Mouse (Mus musculus) hindbrain, embryonic 12.5 days (tissue): ENCODE measurements around the gene Slc25a31. TPM values are rescaled to one million over a fixed set of nuclear protein-coding genes. Genes with fewer than 3 reads are reported as not detected.

ENCODE experiments used
- ATAC-seq: fragments of 200-750 bp; cut with Nextera tagmentation; 2 replicates; pipeline ENCODE4 v1.8.0; 2017; ENCODE audit warnings: moderate TSS enrichment; ENCODE audit not compliant: low FRiP score
- H3K27ac ChIP-seq: fragments of 300-500 bp; sonication (generic); 2 replicates; pipeline ENCODE4 v1.5.1; 2016; ENCODE audit warnings: mild to moderate bottlenecking
- H3K27me3 ChIP-seq: fragments of 300-500 bp; sonication (generic); 2 replicates; pipeline ENCODE4 v1.6.1; 2016; ENCODE audit warnings: mild to moderate bottlenecking
- H3K36me3 ChIP-seq: fragments of 300-500 bp; sonication (generic); 2 replicates; pipeline ENCODE4 v1.6.1; 2016; ENCODE audit warnings: mild to moderate bottlenecking
- H3K4me1 ChIP-seq: fragments of 300-500 bp; sonication (generic); 2 replicates; pipeline ENCODE4 v1.6.1; 2016
- H3K4me2 ChIP-seq: fragments of 300-500 bp; sonication (generic); replicated peaks from 2 replicates; pipeline ENCODE4 v1.6.1; 2016; ENCODE audit warnings: mild to moderate bottlenecking
- H3K4me3 ChIP-seq: fragments of 300-500 bp; sonication (generic); 2 replicates; pipeline ENCODE4 v1.5.1; 2016; ENCODE audit warnings: mild to moderate bottlenecking
- H3K9ac ChIP-seq: fragments of 300-500 bp; sonication (generic); 2 replicates; pipeline ENCODE4 v1.6.1; 2016; ENCODE audit warnings: mild to moderate bottlenecking, moderate library complexity
- H3K9me3 ChIP-seq: fragments of 300-500 bp; sonication (generic); replicated peaks from 2 replicates; pipeline ENCODE4 v1.6.1; 2016; ENCODE audit warnings: mild to moderate bottlenecking
- WGBS: fragments of 180-500 bp; shearing (Covaris S2); methylation state at CpG from one replicate; pipeline ENCODE4 v1.1.7; 2016; 5-methylcytosine and 5-hydroxymethylcytosine counted together
- polyA plus RNA-seq: library from polyadenylated mRNA; unstranded; fragments of >200 nt; fragmentation: Nextera tagmentation; extraction: Ambion mirVana; gene quantifications from 2 replicates; pipeline ENCODE4 v1.2.1, GENCODE M21; 2016

The Slc25a31 gene
- polyA plus RNA-seq, 1 experiment from 2014 or later, result 0.39 TPM

DNA sequence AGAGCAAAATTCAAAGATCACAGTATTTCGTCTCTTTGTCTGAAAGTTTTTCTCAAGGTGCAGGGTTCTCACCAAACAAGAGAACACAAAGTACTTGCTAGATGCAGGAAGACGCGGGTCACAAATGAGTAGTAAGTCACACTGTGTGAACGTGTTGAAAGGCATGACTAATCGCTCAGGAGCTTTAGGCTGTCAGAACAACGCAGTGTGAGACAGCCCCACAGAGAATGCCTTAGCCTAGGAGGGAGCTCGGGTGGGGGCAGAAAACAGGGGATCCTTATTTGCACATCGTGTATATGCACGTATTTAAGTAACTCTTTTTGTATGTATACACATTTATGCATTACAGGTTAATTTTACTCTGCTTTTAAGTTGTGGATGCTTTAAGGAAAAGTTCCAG is 21.8 kb upstream of the Slc25a31 start:
- peak overlapping the region; percentile 24; the same call in 1 of the 2 replicates for H3K4me2 ChIP-seq
- no peaks in the 10 kb centered on the region for H3K9me3 ChIP-seq
- H3K4me3 ChIP-seq, result no peak overlapping the region
- H3K27me3 ChIP-seq, result no peaks in the 10 kb centered on the region
- ATAC-seq, result peak; percentile 75
- H3K27ac ChIP-seq, result peak overlapping the region; percentile 35; the same call in 1 of the 2 replicates
- H3K4me1 ChIP-seq, result peaks cover 25% of the 10 kb centered on the region
- H3K9ac ChIP-seq, result no peak overlapping the region
- 14% methylated on average over 9 of the region's 9 CpGs for WGBS
- no peaks in the 10 kb centered on the region for H3K36me3 ChIP-seq

DNA sequence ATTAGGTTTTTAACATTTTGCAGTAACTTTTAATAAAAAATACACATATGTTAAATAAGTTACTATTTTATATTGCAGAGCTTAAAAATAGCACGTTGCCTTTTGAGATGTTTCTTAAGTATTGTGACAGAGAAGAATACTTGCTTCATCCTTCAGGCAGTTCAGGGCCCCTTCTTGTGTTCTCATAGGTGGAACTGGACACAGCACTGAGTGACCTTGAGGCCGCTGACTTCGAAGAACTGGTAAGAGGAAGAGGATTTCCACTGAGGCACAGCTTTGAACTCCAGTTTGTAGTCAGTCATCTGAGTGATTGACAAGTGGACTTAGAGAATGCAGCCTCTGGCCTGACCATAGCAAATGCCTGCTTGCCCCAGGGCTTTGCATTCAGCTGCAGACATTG is 21.1 kb upstream of the Slc25a31 start:
- no peak overlapping the region for H3K4me2 ChIP-seq
- H3K36me3 ChIP-seq, result no peaks in the 10 kb centered on the region
- H3K4me1 ChIP-seq, result peaks cover 23% of the 10 kb centered on the region
- no peak overlapping the region for H3K27ac ChIP-seq
- H3K27me3 ChIP-seq, result no peaks in the 10 kb centered on the region
- H3K9ac ChIP-seq, result no peak overlapping the region
- H3K9me3 ChIP-seq, result no peaks in the 10 kb centered on the region
- no peak overlapping the region for H3K4me3 ChIP-seq
- 46% methylated on average over 3 of the region's 3 CpGs for WGBS
- no peak for ATAC-seq

DNA sequence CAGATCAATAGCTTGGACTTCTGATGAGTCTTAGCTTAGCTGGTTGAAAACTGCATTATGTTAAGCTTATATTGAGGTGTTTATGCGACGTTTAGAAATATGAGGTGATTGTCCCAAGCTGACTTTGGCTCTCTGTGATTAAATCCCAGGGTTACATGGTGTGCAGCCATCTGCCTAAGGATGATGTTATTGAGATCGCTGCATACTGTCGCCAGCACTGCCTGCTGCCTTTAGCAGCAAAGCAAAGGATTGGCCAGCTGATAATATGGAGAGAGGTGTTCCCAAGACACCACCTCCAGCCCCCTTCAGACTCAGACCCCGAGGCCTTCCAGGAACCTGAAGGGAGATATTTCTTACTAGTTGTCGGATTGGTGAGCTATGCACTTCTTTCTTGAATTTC is 17.1 kb upstream of the Slc25a31 start:
- H3K27ac ChIP-seq, result no peak overlapping the region
- no peak for ATAC-seq
- no peak overlapping the region for H3K4me3 ChIP-seq
- 90% methylated on average over 6 of the region's 6 CpGs for WGBS
- H3K4me1 ChIP-seq, result peaks cover 11% of the 10 kb centered on the region
- no peaks in the 10 kb centered on the region for H3K9me3 ChIP-seq
- no peaks in the 10 kb centered on the region for H3K27me3 ChIP-seq
- no peak overlapping the region for H3K9ac ChIP-seq
- peaks cover 3% of the 10 kb centered on the region for H3K36me3 ChIP-seq
- no peak overlapping the region for H3K4me2 ChIP-seq

DNA sequence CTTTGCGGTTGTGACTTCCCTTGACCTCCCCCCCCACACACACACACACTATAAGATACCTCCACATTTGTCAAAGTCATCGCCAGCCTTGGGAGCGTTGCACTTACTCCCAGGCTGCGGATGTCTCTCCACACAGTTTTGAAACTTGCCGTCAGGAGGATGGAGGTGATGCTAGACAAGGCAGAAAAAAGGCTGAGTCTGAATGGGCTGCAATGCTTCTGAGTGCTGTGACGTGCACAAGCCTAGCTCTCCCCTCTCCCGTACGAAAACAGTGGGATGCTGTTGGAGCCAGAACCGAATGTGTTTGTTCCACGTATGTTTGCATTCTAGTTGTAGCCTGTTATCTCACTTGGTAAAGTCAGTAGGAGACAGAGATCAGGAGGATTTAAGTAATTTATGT is 15.2 kb upstream of the Slc25a31 start:
- no peaks in the 10 kb centered on the region for H3K27me3 ChIP-seq

DNA sequence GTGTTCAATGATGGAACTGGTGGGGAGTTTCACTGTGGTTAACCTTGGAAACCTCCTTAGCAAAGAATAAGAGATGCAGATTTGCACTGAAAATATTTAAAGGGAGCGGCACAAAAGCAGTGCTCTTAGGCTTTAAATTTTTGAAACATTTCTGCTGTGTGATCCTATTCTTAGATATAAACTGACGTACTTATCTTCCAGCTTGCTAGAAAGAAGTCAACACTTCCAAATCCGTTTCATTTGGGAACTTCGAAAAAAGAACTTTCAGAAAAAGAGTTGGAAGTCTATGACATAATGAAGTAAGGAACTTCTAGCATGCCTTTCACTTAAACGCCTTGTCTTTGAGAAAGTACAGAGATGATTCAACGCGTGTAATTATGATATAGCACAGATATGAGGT is 14.7 kb upstream of the Slc25a31 start:
- no peak overlapping the region for H3K9ac ChIP-seq
- no peaks in the 10 kb centered on the region for H3K4me1 ChIP-seq
- H3K27ac ChIP-seq, result no peak overlapping the region
- WGBS, result 90% methylated on average over 7 of the region's 7 CpGs
- no peak overlapping the region for H3K4me3 ChIP-seq
- no peaks in the 10 kb centered on the region for H3K27me3 ChIP-seq
- no peak for ATAC-seq
- no peaks in the 10 kb centered on the region for H3K9me3 ChIP-seq
- peaks cover 7% of the 10 kb centered on the region for H3K36me3 ChIP-seq
- no peak overlapping the region for H3K4me2 ChIP-seq

More for the DNA sequence above, 15.2 kb upstream of the Slc25a31 start:
- H3K9me3 ChIP-seq, result no peaks in the 10 kb centered on the region
- no peaks in the 10 kb centered on the region for H3K4me1 ChIP-seq
- 84% methylated on average over 10 of the region's 10 CpGs for WGBS
- H3K4me3 ChIP-seq, result no peak overlapping the region
- peaks cover 7% of the 10 kb centered on the region for H3K36me3 ChIP-seq
- H3K4me2 ChIP-seq, result no peak overlapping the region
- no peak overlapping the region for H3K27ac ChIP-seq
- no peak overlapping the region for H3K9ac ChIP-seq
- ATAC-seq, result no peak

DNA sequence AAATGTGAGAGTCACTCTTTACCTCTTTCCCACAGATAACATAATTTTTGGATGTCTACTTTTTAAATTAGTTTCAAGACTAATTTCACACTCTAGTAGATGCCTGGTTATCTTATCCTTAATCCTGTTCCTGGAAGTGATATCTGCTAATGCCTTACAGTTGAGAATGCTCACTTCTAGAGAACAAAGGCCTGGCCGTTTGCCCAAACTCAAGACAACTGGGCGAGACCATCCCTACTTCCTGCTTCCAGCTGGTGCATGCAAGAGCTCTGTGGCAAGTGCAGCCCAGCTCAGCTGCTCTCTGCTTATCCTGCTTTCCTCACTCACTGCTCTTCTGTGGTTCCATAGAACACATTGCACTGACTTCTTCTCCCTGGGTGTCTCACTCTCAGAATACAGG is 14.2 kb upstream of the Slc25a31 start:
- 76% methylated on average over 2 of the region's 2 CpGs for WGBS
- no peak overlapping the region for H3K4me2 ChIP-seq

DNA sequence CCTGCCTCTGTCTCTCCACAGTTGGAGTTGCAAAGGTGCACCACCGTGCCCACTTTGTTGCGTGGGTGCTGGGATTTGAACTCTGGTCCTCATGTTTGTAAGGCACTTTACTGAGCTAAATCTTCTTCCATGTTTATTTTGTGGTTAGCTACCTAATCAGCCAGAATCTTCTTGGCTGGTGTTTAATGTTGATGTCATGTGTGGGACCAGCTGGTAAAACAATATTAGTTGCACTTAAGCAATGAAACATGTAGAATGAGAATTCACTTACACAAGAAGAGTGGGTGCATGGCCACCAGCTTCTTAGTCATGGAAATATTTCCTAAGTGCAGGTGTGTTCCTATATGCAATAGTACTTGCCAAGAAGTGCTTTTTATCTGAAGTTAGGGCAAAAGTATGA is 13.5 kb upstream of the Slc25a31 start:
- Histone ChIP-seq H3K27ac (no peak overlapping the region), H3K4me1 (no peaks in the 10 kb centered on the region), H3K27me3 (no peaks in the 10 kb centered on the region), H3K9ac (no peak overlapping the region), H3K4me3 (no peak overlapping the region), H3K9me3 (no peaks in the 10 kb centered on the region), H3K36me3 (peaks cover 17% of the 10 kb centered on the region), H3K4me2 (no peak overlapping the region)
- 95% methylated on average over 2 of the region's 2 CpGs for WGBS
- no peak for ATAC-seq

More for the DNA sequence above, 14.2 kb upstream of the Slc25a31 start:
- ATAC-seq, result no peak
- H3K4me3 ChIP-seq, result no peak overlapping the region
- H3K27ac ChIP-seq, result no peak overlapping the region
- H3K36me3 ChIP-seq, result peaks cover 10% of the 10 kb centered on the region
- H3K9ac ChIP-seq, result no peak overlapping the region
- H3K4me1 ChIP-seq, result no peaks in the 10 kb centered on the region
- no peaks in the 10 kb centered on the region for H3K27me3 ChIP-seq
- H3K9me3 ChIP-seq, result no peaks in the 10 kb centered on the region

DNA sequence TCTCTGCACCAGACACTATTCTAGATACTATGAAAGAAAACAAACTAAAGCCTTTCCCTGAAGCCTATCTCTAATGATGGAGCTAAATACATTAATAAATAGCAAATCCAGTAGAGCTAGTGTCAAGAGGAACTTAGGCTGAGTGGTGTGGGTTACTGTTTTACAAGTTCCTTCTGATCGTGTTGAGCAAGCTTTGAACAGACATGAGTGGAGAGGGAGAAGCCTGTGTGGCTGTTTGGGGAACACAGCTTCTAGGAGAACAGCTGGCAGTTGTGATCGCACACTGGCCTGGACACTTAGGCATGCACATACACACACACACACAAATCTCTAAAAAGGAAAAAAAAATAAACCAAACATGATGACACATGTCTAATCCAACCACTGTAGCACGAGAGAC is 9.8 kb upstream of the Slc25a31 start:
- Histone ChIP-seq H3K27me3 (no peaks in the 10 kb centered on the region), H3K27ac (no peak overlapping the region), H3K4me3 (no peak overlapping the region), H3K36me3 (peaks cover 20% of the 10 kb centered on the region), H3K4me1 (no peaks in the 10 kb centered on the region), H3K9me3 (no peaks in the 10 kb centered on the region), H3K4me2 (no peak overlapping the region), H3K9ac (no peak overlapping the region)
- ATAC-seq, result no peak
- 87% methylated on average over 3 of the region's 3 CpGs for WGBS

DNA sequence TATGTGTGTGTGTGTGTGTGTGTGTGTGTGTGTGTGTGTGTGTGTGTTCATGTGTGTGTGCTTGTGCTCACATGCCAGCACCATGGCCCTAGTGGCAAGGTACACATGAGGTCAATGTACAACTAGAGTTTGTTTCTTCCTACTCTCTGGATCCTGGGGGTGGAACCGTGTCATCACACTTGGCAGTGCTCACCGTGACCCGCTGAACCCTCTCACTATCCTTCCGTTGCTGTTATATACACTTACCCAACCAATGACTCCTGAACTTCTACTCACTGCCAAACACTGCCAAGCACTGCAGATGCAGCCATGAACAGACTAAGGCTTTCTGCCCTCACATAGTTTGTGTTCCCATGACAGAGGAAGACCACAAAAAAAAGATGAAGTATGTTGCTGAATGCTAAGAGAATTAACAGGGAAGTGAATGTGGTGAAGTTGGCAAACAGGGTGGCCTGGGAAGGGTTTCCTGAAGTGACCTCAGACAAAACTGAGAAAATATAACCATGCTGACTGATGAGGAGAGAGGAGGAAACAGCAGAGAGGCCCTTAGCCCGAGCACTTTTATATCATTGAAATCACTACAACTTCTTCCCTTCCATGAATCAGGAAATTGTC is 3.7 kb upstream of the Slc25a31 start:
- no peak overlapping the region for H3K27ac ChIP-seq
- H3K27me3 ChIP-seq, result no peaks in the 10 kb centered on the region
- no peak overlapping the region for H3K4me3 ChIP-seq
- peaks cover 8% of the 10 kb centered on the region for H3K9me3 ChIP-seq
- H3K36me3 ChIP-seq, result 0 out of 2 replicates have a peak, but pooled peaks cover 5% of the 10 kb centered on the region
- no peak overlapping the region for H3K4me2 ChIP-seq
- H3K9ac ChIP-seq, result no peak overlapping the region
- WGBS, result 82% methylated on average over 5 of the region's 5 CpGs
- ATAC-seq, result no peak
- H3K4me1 ChIP-seq, result no peaks in the 10 kb centered on the region

DNA sequence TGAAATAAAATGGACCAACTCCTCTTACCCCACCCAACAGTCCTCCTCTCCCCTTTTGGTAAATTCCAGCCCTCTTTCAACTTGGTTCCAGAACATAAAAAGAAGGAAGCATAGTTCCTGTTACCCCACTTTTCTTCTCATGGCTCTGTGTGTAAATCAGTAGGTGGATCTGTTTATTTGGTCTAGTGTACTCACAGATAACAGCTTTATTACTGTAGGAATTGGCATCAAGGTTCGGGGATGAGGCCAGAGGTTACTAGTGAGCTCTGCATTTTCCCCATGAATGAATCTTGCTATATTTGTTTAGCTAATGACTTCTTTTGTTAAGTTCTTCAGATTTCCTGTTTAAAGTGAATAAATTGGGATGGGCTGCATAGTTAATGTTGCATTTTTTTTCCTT is 7.4 kb downstream of the Slc25a31 start:
- WGBS, result 65% methylated on average over 1 of the region's 1 CpGs
- H3K9me3 ChIP-seq, result no peaks in the 10 kb centered on the region

DNA sequence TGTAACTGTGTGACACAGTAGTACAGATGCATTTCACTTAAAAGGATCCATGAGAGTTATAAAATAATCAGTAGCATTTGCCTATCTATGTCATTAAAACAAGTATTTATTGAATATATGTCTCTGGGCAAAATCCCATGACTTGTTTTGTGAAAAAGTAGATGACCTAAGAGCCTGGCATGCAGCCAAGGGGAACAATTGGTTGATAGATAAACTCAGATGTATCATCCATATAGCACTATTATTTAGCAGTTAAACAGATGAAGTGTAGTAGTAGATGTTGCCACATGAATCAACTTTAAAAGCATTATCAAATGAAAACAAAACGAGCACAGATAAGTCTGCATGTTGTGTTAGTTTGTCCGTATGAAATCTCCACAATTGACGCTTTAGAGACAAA is 10.4 kb downstream of the Slc25a31 start:
- Histone ChIP-seq H3K27ac (no peak overlapping the region), H3K4me1 (no peaks in the 10 kb centered on the region), H3K4me3 (no peak overlapping the region), H3K27me3 (no peaks in the 10 kb centered on the region), H3K36me3 (no peaks in the 10 kb centered on the region), H3K9ac (no peak overlapping the region), H3K4me2 (no peak overlapping the region), H3K9me3 (no peaks in the 10 kb centered on the region)
- 86% methylated on average over 3 of the region's 3 CpGs for WGBS
- ATAC-seq, result no peak

More for the DNA sequence above, 7.4 kb downstream of the Slc25a31 start:
- Histone ChIP-seq H3K9ac (no peak overlapping the region), H3K27me3 (no peaks in the 10 kb centered on the region), H3K27ac (no peak overlapping the region), H3K4me2 (no peak overlapping the region), H3K4me3 (no peak overlapping the region), H3K36me3 (no peaks in the 10 kb centered on the region), H3K4me1 (no peaks in the 10 kb centered on the region)
- no peak for ATAC-seq

DNA sequence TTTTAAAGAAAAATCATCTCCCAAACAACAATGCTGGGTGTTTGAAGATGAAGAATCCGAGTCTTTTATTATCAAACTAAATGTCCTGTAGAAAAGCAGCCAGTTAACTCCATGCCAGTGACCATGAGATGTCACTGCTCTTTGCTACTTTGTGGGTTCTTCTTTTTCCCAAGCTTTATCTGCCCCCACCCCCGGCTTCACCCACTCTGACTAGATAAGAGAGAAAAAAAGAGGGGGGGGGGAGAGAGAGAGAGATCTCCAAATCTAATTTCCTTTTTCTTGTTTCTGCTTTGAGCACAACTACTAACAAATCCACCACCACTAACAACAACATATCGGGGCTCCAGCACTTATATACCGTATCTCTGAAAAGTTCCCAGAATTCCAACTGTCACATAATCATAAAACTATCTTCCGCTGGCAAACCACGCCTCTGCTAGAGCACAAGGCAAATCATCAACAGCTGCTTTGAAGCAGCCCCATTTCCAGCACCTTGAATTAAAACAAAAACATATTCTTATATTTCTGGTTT is 29.8 kb downstream of the Slc25a31 start:
- WGBS, result 84% methylated on average over 6 of the region's 6 CpGs

More for the DNA sequence above, 29.8 kb downstream of the Slc25a31 start:
- no peak overlapping the region for H3K9ac ChIP-seq
- ATAC-seq, result no peak
- H3K36me3 ChIP-seq, result no peaks in the 10 kb centered on the region
- no peak overlapping the region for H3K27ac ChIP-seq
- no peak overlapping the region for H3K4me2 ChIP-seq
- H3K9me3 ChIP-seq, result no peaks in the 10 kb centered on the region
- H3K4me3 ChIP-seq, result no peak overlapping the region
- no peaks in the 10 kb centered on the region for H3K27me3 ChIP-seq
- no peaks in the 10 kb centered on the region for H3K4me1 ChIP-seq
